Mouse (Mus musculus): ENCODE measurements at regions not wholly inside any gene's neighbourhood (a gene's known extent, or its start where the extent isn't known, plus 50 kb on each side); places are given as distances from the start of the nearest gene placed in this dataset.

DNA sequence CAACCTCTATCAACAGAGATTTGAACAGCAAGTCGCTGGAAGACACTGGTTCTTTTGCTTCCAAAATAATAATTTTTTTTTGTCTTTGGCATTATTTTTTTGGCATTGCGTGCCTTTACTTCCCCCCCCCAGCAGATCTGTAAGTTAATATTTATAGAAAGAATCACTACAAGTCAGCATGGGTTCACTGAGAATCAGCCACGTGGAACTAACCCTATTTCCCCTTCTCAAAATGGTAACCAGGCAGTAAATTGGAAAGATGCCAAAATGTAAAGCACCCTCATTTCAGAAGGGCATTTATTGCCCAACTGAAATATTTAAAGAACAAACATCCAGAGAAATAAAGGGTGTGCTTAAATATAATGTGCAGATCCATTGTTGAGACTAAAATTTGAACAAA is 78.7 kb upstream of the Ntf3 start:
- TF ChIP-seq CTCF (conservative IDR thresholded peaks at IDR 0.05; ENCODE audit: low read length), result no peak
- no peak for TF ChIP-seq POU5F1 (IDR thresholded peaks at IDR 0.05; ENCODE audit: borderline replicate concordance, low read length)
- no peak for TF ChIP-seq NANOG (IDR thresholded peaks at IDR 0.05; ENCODE audit: borderline replicate concordance, low read length)

Measured in E14TG2a.4 (cell line).